In the genomic region with DNA sequence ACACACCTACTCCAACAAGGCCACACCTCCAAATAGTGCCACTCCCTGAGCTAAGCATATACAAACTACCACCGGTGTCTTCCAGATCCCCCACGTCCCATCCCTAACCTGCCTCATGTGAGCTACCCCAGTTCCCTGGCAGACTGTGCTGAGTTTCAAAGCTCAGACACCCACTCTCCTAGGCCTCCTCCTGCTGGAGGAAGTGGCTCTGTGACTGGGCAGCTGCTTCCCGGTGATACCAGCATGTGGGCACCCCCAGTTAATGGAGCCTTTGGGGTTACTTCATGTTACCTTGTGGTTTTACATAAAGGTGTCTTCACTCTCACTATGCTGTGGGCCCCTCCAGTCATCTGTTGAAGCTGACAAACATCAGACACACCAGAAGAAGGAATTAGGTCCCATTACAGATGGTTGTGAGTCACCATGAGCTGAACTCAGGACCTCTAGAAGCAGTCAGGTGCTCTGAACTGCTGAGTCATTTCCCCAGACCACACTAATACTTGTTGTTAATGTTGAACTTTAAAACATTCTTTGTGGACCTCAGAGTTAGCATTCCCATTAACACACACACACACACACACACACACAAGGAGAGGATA, we compare ENCODE assay signal across 19 mouse cellular contexts. TPM values are rescaled to one million over a fixed set of nuclear protein-coding genes. Genes with fewer than 3 reads are reported as not detected.
A peak's percentile ranks its signal among the peaks of the same experiment; 100 is the strongest.
DNase-seq lines count a peak whose midpoint lies in the region; ATAC-seq and TF ChIP-seq lines count a peak whose summit lies in the region.
"Had no signal": no experiment of that assay in that cellular context is flagged by ENCODE, and none has a peak within 500 bp of the region (broad histone marks: within the 10 kb centered on the region; RNA-seq: fewer than 3 reads in every experiment).

No protein-coding gene starts in this region.

- intact Hi-C loops in heart, postnatal 25 days (cut with DNase I): no loop called here
- intact Hi-C loops in gastrocnemius, postnatal 14 days (cut with DNase I; ENCODE audit: low total_unique reads): no loop called here

- H3K9ac ChIP-seq in heart, postnatal 0 days (replicated peaks; ENCODE audit: low read depth, low read length): no peak overlapping the region
- H3K9ac ChIP-seq: limb, embryonic 13.5 days; lung, embryonic 15.5 days had no signal

- H3K36me3 ChIP-seq in heart, postnatal 0 days (replicated peaks; ENCODE audit: control insufficient read depth, insufficient read depth, low read length): peaks cover 26% of the 10 kb centered on the region
- H3K36me3 ChIP-seq in G1E (replicated peaks): peaks cover 90% of the 10 kb centered on the region

- H3K27me3 ChIP-seq in heart, postnatal 0 days (ENCODE audit: control insufficient read depth, insufficient read depth, low read length): no peaks in the 10 kb centered on the region
- no peaks in the 10 kb centered on the region for H3K27me3 ChIP-seq in G1E (ENCODE audit: insufficient read depth, low read length)
- H3K27me3 ChIP-seq: limb, embryonic 13.5 days; lung, embryonic 15.5 days had no signal

- peaks cover 42% of the 10 kb centered on the region for H3K4me1 ChIP-seq in heart, postnatal 0 days (ENCODE audit: control insufficient read depth, insufficient read depth)
- peaks cover 16% of the 10 kb centered on the region for H3K4me1 ChIP-seq in G1E (ENCODE audit: insufficient read depth, low read depth, low read length)
- H3K4me1 ChIP-seq: limb, embryonic 13.5 days; lung, embryonic 15.5 days had no signal

- TF ChIP-seq CTCF in heart, postnatal 0 days (IDR thresholded peaks at IDR 0.05; ENCODE audit: low read depth): no peak
- TF ChIP-seq CTCF in G1E (IDR thresholded peaks at IDR 0.05; ENCODE audit: low read depth, low read length): no peak

- peak overlapping the region; percentile 69 for H3K27ac ChIP-seq in heart, postnatal 0 days (ENCODE audit: low read depth)
- H3K27ac ChIP-seq: layer of hippocampus, adult 2 months; left cerebral cortex, adult 2 months; limb, embryonic 13.5 days; lung, embryonic 15.5 days had no signal

- no peak overlapping the region for H3K4me3 ChIP-seq in heart, postnatal 0 days (ENCODE audit: low read depth, low read length)
- H3K4me3 ChIP-seq in G1E (ENCODE audit: low read depth, low read length): no peak overlapping the region
- H3K4me3 ChIP-seq: layer of hippocampus, adult 2 months; left cerebral cortex, adult 2 months; limb, embryonic 13.5 days; lung, embryonic 15.5 days had no signal

- H3K4me2 ChIP-seq in heart, postnatal 0 days (ENCODE audit: low read depth, low read length): no peak overlapping the region
- H3K4me2 ChIP-seq: limb, embryonic 13.5 days; lung, embryonic 15.5 days; midbrain, embryonic 11.5 days had no signal

- ATAC-seq in heart, postnatal 0 days (ENCODE audit: insufficient read depth, low read depth): no peak
- ATAC-seq in G1E (ENCODE audit: extremely low read depth, insufficient number of reproducible peaks, low FRiP score, poor library complexity, severe bottlenecking): peak; percentile 72
- peak; percentile 45 for ATAC-seq in granulocyte monocyte progenitor cell, adult 5-6 weeks (replicated peaks; ENCODE audit: poor library complexity, severe bottlenecking)
- ATAC-seq: forebrain, embryonic 16.5 days; hindbrain, embryonic 16.5 days had no signal

- H3K9me3 ChIP-seq in heart, postnatal 0 days (replicated peaks; ENCODE audit: control insufficient read depth, low read length): no peaks in the 10 kb centered on the region
- H3K9me3 ChIP-seq in G1E (replicated peaks): no peaks in the 10 kb centered on the region
- H3K9me3 ChIP-seq: limb, embryonic 13.5 days; lung, embryonic 15.5 days had no signal

- WGBS in heart, postnatal 0 days: 91% methylated on average over 3 of the region's 3 CpGs

- no peak for DNase-seq in heart, postnatal 0 days (ENCODE audit: low spot score)
- DNase-seq in heart, postnatal 25 days (ENCODE audit: low spot score): no peak
- peak; percentile 35 for DNase-seq in A20 (ENCODE audit: low read depth, low spot score)
- peak; percentile 22 for DNase-seq in G1E (ENCODE audit: low spot score)
- DNase-seq in urinary bladder, postnatal 25 days (ENCODE audit: low spot score): no peak
- DNase-seq in left cerebral cortex, adult 9 months (ENCODE audit: low spot score in 2 of 2): no peak
- DNase-seq in gastrocnemius, postnatal 14 days: no peak
- DNase-seq: cerebellum, adult 11-12 months; right cerebral cortex, postnatal 25 days had no signal

- no peak for TF ChIP-seq EP300 in heart, postnatal 0 days (IDR thresholded peaks at IDR 0.05; ENCODE audit: low read depth)

RNA-seq across cellular contexts. Expression of gene Slc46a2, which starts 19.8 kb away (rescaled TPM):
- 0.35 and 2.5 TPM in 2 replicates for total RNA-seq in heart, postnatal 0 days (2014; rRNA removed; ENCODE audit: low replicate concordance)
- polyA plus RNA-seq in heart, postnatal 0 days (2015; fragmentation: Nextera tagmentation; extraction: Ambion mirVana): 0.10 and 0.14 TPM in 2 replicates
- under 1 TPM; 0.44 to 0.48 TPM for total RNA-seq in heart, postnatal 25 days (2021)
- not detected in 2 replicates for total RNA-seq in G1E (2014; fragmentation: Nextera tagmentation)
- total RNA-seq in G1E (2017): 0.05 and 0.06 TPM in 2 replicates
- polyA plus RNA-seq in G1E (2012): not detected in 2 replicates
- total RNA-seq in granulocyte monocyte progenitor cell, adult 5-6 weeks (2014; fragmentation: Nextera tagmentation): not detected in 2 replicates
- not detected in 2 replicates for total RNA-seq in granulocyte monocyte progenitor cell, adult 5-6 weeks (2017)
- total RNA-seq in gastrocnemius, postnatal 14 days (2021): not detected
- total RNA-seq: adrenal gland, postnatal 4 days; layer of hippocampus, adult 2 months; left cerebral cortex, adult 2 months had no signal
- polyA plus RNA-seq: forebrain, embryonic 16.5 days; kidney, embryonic 14.5 days had no signal

Comparison
In these comparisons a context has a peak if more than half of its experiments do, and no peak if none do; other contexts are left out.
1. DNase-seq: peak in A20 (single experiment) and G1E (single experiment); none in heart, postnatal 0 days (single experiment), heart, postnatal 25 days (single experiment), urinary bladder, postnatal 25 days (single experiment), left cerebral cortex, adult 9 months (0 of 2) and gastrocnemius, postnatal 14 days (single experiment).